Mouse (Mus musculus): ENCODE measurements at regions not wholly inside any gene's neighbourhood (a gene's known extent, or its start where the extent isn't known, plus 50 kb on each side); places are given as distances from the start of the nearest gene placed in this dataset.

- TF ChIP-seq CTCF (IDR thresholded peaks at IDR 0.05; ENCODE audit: extremely low read depth, insufficient read depth, low read length) (no peak), POLR2A (IDR thresholded peaks at IDR 0.05; ENCODE audit: extremely low read depth, insufficient read depth, low read length) (no peak)
These were observed 62.4 kb upstream of the Cnksr3 start for GRCm38 (mm10) chr10:7274422-7274821.
